Mouse (Mus musculus) MEL (cell line): Measurements from ENCODE around the gene Dlgap1.

Experiments used
- CTCF ChIP-seq, 3 experiments: IDR thresholded peaks in 2 of 3; conservative IDR thresholded peaks in 1 of 3; 2 replicates each; pipeline ENCODE4 v1.5.1; 2011 to 2012; ENCODE audit warnings: low read length in 3 of 3, low read depth in 2 of 3, mild to moderate bottlenecking in 2 of 3, improper control_type of control experiment in 1 of 3, inconsistent platforms in 1 of 3, mixed read lengths in 1 of 3, moderate library complexity in 1 of 3; ENCODE audit not compliant: control insufficient read depth in 1 of 3, insufficient read depth in 1 of 3, poor library complexity in 1 of 3, severe bottlenecking in 1 of 3
- ELF1 ChIP-seq: IDR thresholded peaks from 2 replicates; pipeline ENCODE4 v1.6.1; 2014; ENCODE audit warnings: low read depth, mild to moderate bottlenecking, inconsistent platforms, low read length, improper control_type of control experiment, moderate library complexity
- EP300 ChIP-seq, 2 experiments: IDR thresholded peaks; 2 replicates each; pipeline ENCODE4 v1.6.1; 2011; ENCODE audit warnings: improper control_type of control experiment in 2 of 2, low read length in 2 of 2, low read depth in 1 of 2, mild to moderate bottlenecking in 1 of 2
- POLR2AphosphoS5 ChIP-seq: IDR thresholded peaks from 2 replicates; pipeline ENCODE4 v1.6.1; 2012; ENCODE audit warnings: low read depth, borderline replicate concordance, mild to moderate bottlenecking, inconsistent platforms, low read length, moderate library complexity, mixed read lengths
- SIN3A ChIP-seq: IDR thresholded peaks from 2 replicates; pipeline ENCODE4 v1.6.1; 2012; ENCODE audit warnings: low read length, improper control_type of control experiment, inconsistent platforms
- TAL1 ChIP-seq: IDR thresholded peaks from 2 replicates; pipeline ENCODE4 v1.6.1; 2012; ENCODE audit warnings: mild to moderate bottlenecking, inconsistent platforms, low read length, moderate library complexity, mixed read lengths
- USF1 ChIP-seq: IDR thresholded peaks from 2 replicates; pipeline ENCODE4 v1.6.1; 2014; ENCODE audit warnings: low read depth, mild to moderate bottlenecking, inconsistent platforms, low read length, improper control_type of control experiment, moderate library complexity
- ZC3H11A ChIP-seq: IDR thresholded peaks from 2 replicates; pipeline ENCODE4 v1.6.1; 2012; ENCODE audit warnings: low read depth, mild to moderate bottlenecking, inconsistent platforms, low read length, improper control_type of control experiment
- ZMIZ1 ChIP-seq: IDR thresholded peaks from 2 replicates; pipeline ENCODE4 v1.6.1; 2012; ENCODE audit warnings: low read depth, mild to moderate bottlenecking, inconsistent platforms, low read length, improper control_type of control experiment, moderate library complexity
- ZNF384 ChIP-seq: IDR thresholded peaks from 2 replicates; pipeline ENCODE4 v1.6.1; 2012; ENCODE audit warnings: low read depth, mild to moderate bottlenecking, inconsistent platforms, low read length, improper control_type of control experiment

GRCm38 (mm10) chr17:69954936-69955335 lies 13.9 kb upstream of the Dlgap1 start:
- no peak for TF ChIP-seq ZMIZ1
- no peak for TF ChIP-seq SIN3A
- no peak for TF ChIP-seq CTCF (IDR thresholded peaks at IDR 0.05 in 2 of 3, conservative IDR thresholded peaks at IDR 0.05 in 1 of 3; ENCODE audit: control insufficient read depth in 1 of 3, insufficient read depth in 1 of 3, low read depth in 2 of 3, low read length in 3 of 3, poor library complexity in 1 of 3, severe bottlenecking in 1 of 3)
- no peak for TF ChIP-seq USF1
- no peak for TF ChIP-seq POLR2AphosphoS5
- no peak for TF ChIP-seq ZC3H11A
- TF ChIP-seq ELF1: no peak
- TF ChIP-seq ZNF384: no peak
- TF ChIP-seq EP300 (IDR thresholded peaks at IDR 0.05; ENCODE audit: low read depth in 1 of 2, low read length in 2 of 2): no peak
- no peak for TF ChIP-seq TAL1
